Mouse (Mus musculus) left cerebral cortex, adult 11 months (tissue): Measurements from ENCODE around the gene H2afb1.
"Not testable (repeated sequence)": the region's sequence is repeated elsewhere in the genome, so short reads cannot be mapped to it uniquely, and the experiment has no call there.

Source experiments
- DNase-seq: peaks from one replicate; pipeline ENCODE4 v3.0.0; 2022; ENCODE audit warnings: low spot score

H2afb1 gene

DNA sequence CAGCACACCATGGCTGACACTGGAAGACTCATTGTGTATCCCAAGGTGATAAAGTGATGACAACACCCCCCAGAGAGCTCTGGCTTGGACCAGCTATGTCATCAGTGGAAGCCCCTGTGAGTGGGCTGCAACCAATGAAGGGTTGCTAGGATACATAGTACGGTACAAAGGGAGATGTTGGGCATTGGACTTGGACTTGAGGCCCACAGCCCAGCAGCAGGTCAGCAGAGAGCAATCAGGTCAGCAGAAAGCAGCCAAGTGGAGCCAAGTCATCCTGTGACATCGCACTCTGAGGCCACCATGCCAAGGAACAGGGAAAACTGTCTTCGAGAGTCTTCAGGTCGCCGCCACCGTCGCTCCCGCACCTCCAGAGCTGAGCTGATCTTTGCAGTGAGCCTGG, at the start of gene H2afb1:
H2afb1 (plus strand) TSS at position 301 of the 400 bp plus-strand sequence.
- DNase-seq, result not testable (repeated sequence)

DNA sequence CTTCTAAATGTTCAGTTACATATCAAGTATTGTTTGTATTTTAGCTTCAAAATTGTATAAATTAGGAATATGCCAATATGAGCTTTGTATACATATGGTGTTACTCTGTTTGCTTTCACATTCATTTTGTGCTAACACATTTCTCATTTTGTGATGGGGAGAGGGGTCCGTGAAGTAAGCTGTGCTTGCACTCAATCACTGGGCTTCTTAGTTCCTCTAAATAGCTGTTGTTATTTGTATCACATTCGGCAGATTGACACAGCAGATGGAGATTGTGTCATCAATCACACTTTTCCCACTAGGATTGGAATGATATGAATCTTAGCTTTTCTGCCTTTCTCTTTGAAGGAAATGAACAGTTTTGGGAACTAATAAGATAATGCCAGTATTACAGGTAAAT, 21.5 kb downstream of the H2afb1 start:
- no peak for DNase-seq
